Mouse (Mus musculus) liver, embryonic 13.5 days (tissue): ENCODE measurements around the gene Tlk1. TPM values are rescaled to one million over a fixed set of nuclear protein-coding genes. Genes with fewer than 3 reads are reported as not detected.
"Not testable (repeated sequence)": the region's sequence is repeated elsewhere in the genome, so short reads cannot be mapped to it uniquely, and the experiment has no call there.

ENCODE experiments used
- ATAC-seq: fragments of 200-750 bp; cut with Nextera tagmentation; 2 replicates; pipeline ENCODE4 v1.8.0; 2017; ENCODE audit warnings: low read depth, mild to moderate bottlenecking, moderate number of reproducible peaks, moderate library complexity
- DNase-seq: peaks from one replicate; pipeline ENCODE4 v3.0.0; 2022
- H3K27ac ChIP-seq: fragments of 300-500 bp; sonication (generic); 2 replicates; pipeline ENCODE4 v1.5.1; 2015; ENCODE audit warnings: moderate library complexity, mild to moderate bottlenecking, inconsistent platforms
- H3K27me3 ChIP-seq: fragments of 300-500 bp; sonication (generic); 2 replicates; pipeline ENCODE4 v1.6.1; 2015; ENCODE audit warnings: mild to moderate bottlenecking, inconsistent platforms
- H3K36me3 ChIP-seq: fragments of 300-500 bp; sonication (generic); 2 replicates; pipeline ENCODE4 v1.6.1; 2015; ENCODE audit warnings: mild to moderate bottlenecking, inconsistent platforms
- H3K4me1 ChIP-seq: fragments of 300-500 bp; sonication (generic); replicated peaks from 2 replicates; pipeline ENCODE4 v1.6.1; 2015; ENCODE audit warnings: inconsistent platforms
- H3K4me2 ChIP-seq: fragments of 300-500 bp; sonication (generic); 2 replicates; pipeline ENCODE4 v1.6.1; 2015; ENCODE audit warnings: inconsistent platforms, mild to moderate bottlenecking, moderate library complexity
- H3K4me3 ChIP-seq: fragments of 300-500 bp; sonication (generic); replicated peaks from 2 replicates; pipeline ENCODE4 v1.5.1; 2015; ENCODE audit warnings: mild to moderate bottlenecking, inconsistent platforms
- H3K9ac ChIP-seq: fragments of 300-500 bp; sonication (generic); 2 replicates; pipeline ENCODE4 v1.6.1; 2015; ENCODE audit warnings: mild to moderate bottlenecking, inconsistent platforms
- H3K9me3 ChIP-seq: fragments of 300-500 bp; sonication (generic); replicated peaks from 2 replicates; pipeline ENCODE4 v1.6.1; 2016; ENCODE audit warnings: inconsistent platforms
- WGBS: fragments of 180-500 bp; shearing (Covaris S2); methylation state at CpG from one replicate; pipeline ENCODE4 v1.1.7; 2015; ENCODE audit not compliant: insufficient replicate concordance; 5-methylcytosine and 5-hydroxymethylcytosine counted together
- polyA plus RNA-seq: library from polyadenylated mRNA; unstranded; fragments of >200 nt; fragmentation: Nextera tagmentation; extraction: Ambion mirVana; gene quantifications from 2 replicates; pipeline ENCODE4 v1.2.1, GENCODE M21; 2015

Gene Tlk1
- polyA plus RNA-seq, 1 experiment from 2014 or later = 28.1 TPM

DNA sequence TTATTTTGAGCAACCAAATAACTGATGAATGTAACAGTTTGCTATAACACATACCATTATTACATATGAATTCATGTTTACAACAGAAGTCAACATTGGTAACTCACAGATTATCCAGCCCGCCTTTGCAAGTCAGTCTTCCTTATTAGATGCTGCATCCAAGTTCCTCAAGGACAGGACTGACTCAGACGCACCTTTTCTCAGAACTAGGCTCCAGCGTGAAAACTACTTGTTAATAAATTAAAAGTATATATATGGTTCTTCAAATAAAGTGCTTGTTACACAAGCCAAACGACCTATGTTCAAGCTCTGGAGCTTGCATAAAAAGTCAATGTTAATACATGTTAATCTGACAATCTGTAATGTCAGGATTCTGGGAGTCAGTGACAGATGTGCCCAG lies 11.9 kb downstream of the Tlk1 start:
- peaks cover 7% of the 10 kb centered on the region; the same call in 1 of the 2 replicates for H3K36me3 ChIP-seq
- DNase-seq (no peak), ATAC-seq (no peak)
- no peak overlapping the region for H3K9ac ChIP-seq
- peaks cover 57% of the 10 kb centered on the region for H3K4me1 ChIP-seq
- no peak overlapping the region for H3K4me3 ChIP-seq
- H3K27ac ChIP-seq = no peak overlapping the region
- H3K27me3 ChIP-seq = no peaks in the 10 kb centered on the region
- H3K4me2 ChIP-seq = no peak overlapping the region
- WGBS = 79% methylated on average over 4 of the region's 4 CpGs
- H3K9me3 ChIP-seq = no peaks in the 10 kb centered on the region

DNA sequence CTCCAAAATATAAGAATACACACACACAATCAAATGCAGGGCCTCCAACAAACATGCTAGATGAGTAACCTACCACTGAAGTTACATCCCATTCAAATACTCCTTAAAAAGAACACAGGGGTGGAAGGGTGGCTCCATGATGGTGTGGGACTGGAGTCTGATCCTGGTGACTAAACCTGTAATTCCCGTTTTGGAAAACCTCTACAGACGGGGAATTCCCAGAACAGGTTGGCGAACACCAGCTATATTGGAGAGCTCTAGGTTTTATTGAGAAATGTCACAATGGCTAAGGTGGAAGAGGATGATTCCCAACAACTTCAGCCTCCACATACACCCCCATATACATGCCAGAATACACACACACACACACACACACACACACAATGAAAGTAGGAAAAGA lies 14.1 kb downstream of the Tlk1 start:
- Histone ChIP-seq H3K4me1 (peaks cover 58% of the 10 kb centered on the region), H3K4me3 (no peak overlapping the region), H3K9me3 (no peaks in the 10 kb centered on the region), H3K9ac (no peak overlapping the region), H3K4me2 (no peak overlapping the region), H3K27ac (no peak overlapping the region), H3K36me3 (peaks cover 8% of the 10 kb centered on the region), H3K27me3 (no peaks in the 10 kb centered on the region)
- DNase-seq = no peak
- ATAC-seq = no peak
- 85% methylated on average over 3 of the region's 3 CpGs for WGBS

DNA sequence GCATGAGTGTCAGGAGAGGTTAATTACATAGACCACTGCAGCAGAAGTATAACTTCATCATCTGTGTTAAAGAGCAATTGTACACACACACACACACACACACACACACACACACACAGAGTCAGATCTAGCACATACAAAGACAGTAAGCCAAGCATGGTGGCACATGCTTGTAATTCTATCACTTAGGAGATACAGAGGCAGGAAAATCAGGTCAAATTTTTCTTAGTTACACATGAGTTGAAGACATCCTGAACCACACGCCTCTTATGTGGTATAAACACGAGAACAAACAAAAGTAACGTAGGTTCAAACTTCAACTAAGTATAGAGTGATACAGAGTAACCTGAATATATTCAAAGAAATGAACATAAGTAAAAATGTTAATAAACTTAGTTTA lies 15.6 kb downstream of the Tlk1 start:
- Histone ChIP-seq H3K36me3 (peaks cover 23% of the 10 kb centered on the region), H3K27me3 (no peaks in the 10 kb centered on the region), H3K4me3 (no peak overlapping the region), H3K27ac (no peak overlapping the region), H3K9ac (no peak overlapping the region), H3K4me2 (no peak overlapping the region), H3K4me1 (peaks cover 62% of the 10 kb centered on the region), H3K9me3 (no peaks in the 10 kb centered on the region)
- WGBS = 81% methylated on average over 3 of the region's 3 CpGs
- no peak for ATAC-seq
- DNase-seq = no peak

DNA sequence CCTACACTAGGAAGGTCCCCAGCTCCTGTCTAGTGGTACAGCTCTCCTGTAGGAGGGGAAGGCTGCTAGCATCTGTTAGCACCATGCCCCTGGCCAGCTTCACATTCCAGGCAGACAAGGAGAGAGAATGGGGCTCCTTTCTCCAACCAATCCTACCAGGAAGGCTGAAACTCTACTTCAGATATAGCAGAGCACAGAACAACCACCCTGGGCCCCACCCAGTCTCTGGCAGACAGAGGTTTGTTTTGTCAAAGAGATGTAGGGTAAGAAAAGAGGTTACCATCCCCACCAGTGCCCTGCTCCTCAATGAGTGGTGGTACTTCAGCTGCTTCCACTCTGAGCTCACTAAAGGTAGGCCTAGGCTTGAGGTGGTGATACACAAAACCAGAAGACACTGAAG lies 16.8 kb downstream of the Tlk1 start:
- Histone ChIP-seq H3K4me2 (no peak overlapping the region), H3K9ac (no peak overlapping the region), H3K4me3 (no peak overlapping the region), H3K4me1 (peaks cover 61% of the 10 kb centered on the region), H3K36me3 (peaks cover 27% of the 10 kb centered on the region), H3K27ac (peak overlapping the region; percentile 56), H3K9me3 (no peaks in the 10 kb centered on the region), H3K27me3 (no peaks in the 10 kb centered on the region)
- DNase-seq (no peak), ATAC-seq (no peak)

DNA sequence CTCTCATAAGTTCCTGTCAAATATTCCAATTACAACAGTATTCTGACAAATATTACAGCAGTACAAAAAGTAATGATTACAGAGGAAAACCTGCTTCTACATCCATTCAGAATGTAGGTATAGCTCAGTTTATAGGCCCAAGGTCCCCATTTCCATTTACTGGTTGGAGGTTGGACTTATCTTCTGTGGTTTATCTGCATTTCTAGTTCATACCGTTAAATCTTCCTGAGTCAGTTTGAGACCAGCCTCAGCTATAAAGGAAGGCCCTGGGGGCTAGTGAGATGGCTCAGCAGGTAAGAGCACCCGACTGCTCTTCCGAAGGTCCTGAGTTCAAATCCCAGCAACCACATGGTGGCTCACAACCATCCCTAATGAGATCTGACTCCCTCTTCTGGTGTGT lies 17.9 kb downstream of the Tlk1 start:
- Histone ChIP-seq H3K4me1 (peaks cover 60% of the 10 kb centered on the region), H3K36me3 (peaks cover 32% of the 10 kb centered on the region)
- ATAC-seq = not testable (repeated sequence)

DNA sequence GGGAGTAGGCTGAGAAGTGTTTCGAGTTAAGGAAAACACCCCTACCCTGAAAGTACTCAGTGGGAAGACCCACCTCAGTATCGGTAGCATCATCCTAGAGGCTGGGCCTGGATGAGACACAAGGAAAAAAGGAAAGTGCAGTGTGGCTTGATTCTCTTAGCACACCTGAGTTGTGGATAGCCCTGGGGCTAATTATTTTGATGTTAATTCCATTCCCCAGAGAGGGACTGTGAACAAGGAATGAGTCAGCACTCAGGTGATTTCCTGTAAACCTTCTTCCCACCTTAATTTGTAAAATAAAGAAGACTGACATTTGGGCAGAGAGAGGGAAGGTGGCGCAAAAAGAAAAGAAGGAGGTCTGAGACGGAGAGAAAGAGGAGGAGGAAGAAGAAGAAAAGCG lies 19.5 kb downstream of the Tlk1 start:
- 92% methylated on average over 5 of the region's 5 CpGs for WGBS
- H3K36me3 ChIP-seq = peaks cover 38% of the 10 kb centered on the region
- H3K9ac ChIP-seq = no peak overlapping the region
- no peak overlapping the region for H3K4me3 ChIP-seq
- H3K9me3 ChIP-seq = no peaks in the 10 kb centered on the region
- H3K4me1 ChIP-seq = peaks cover 65% of the 10 kb centered on the region
- no peak overlapping the region for H3K27ac ChIP-seq
- H3K4me2 ChIP-seq = no peak overlapping the region
- no peak for ATAC-seq
- H3K27me3 ChIP-seq = no peaks in the 10 kb centered on the region
- no peak for DNase-seq

More for the DNA sequence above, 17.9 kb downstream of the Tlk1 start:
- H3K9me3 ChIP-seq, H3K27me3 ChIP-seq, DNase-seq, H3K4me2 ChIP-seq, H3K9ac ChIP-seq, H3K4me3 ChIP-seq, H3K27ac ChIP-seq: not testable (repeated sequence)
- WGBS = 45% methylated on average over 3 of the region's 3 CpGs

DNA sequence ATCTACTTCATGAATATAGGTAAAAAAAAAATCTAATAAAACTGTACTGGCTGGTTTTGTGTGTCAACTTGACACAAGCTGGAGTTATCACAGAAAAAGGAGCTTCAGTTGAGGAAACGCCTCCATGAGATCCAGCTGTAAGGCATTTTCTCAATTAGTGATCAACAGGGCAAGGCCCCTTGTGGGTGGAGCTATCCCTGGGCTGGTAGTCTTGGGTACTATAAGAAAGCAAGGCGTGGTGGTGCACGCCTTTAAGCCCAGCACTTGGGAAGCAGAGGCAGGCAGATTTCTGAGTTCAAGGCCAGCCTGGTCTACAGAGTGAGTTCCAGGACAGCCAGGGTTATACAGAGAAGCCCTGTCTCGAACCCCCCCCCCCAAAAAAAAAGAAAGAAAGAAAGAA lies 21.8 kb downstream of the Tlk1 start:
- H3K4me2 ChIP-seq, H3K27ac ChIP-seq, H3K9ac ChIP-seq, H3K9me3 ChIP-seq, ATAC-seq, H3K4me3 ChIP-seq, DNase-seq, H3K27me3 ChIP-seq: not testable (repeated sequence)
- WGBS = 63% methylated on average over 4 of the region's 4 CpGs
- H3K36me3 ChIP-seq = peaks cover 39% of the 10 kb centered on the region
- peaks cover 62% of the 10 kb centered on the region for H3K4me1 ChIP-seq

DNA sequence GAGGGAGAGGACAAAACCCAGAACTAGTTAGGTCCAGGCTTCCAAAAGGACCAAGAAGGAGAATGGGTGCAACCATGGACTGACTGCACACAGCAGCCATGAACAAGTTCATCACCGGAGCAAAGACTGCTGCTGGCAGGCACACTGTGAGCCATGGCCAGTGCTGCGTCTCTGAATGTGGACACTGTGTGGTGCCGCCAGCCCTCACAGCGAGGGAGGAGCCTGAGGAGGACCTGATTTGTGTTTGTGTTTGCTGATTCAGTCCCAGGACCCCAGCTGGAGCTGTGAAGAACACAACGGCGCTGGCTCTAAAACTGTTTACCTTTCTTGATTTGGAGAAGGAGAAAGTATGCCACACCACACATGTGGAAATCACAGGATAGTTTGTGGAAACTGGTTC lies 22.9 kb downstream of the Tlk1 start:
- H3K9me3 ChIP-seq = no peaks in the 10 kb centered on the region
- H3K4me2 ChIP-seq = no peak overlapping the region
- peaks cover 36% of the 10 kb centered on the region for H3K36me3 ChIP-seq
- WGBS = 76% methylated on average over 6 of the region's 6 CpGs
- peaks cover 61% of the 10 kb centered on the region for H3K4me1 ChIP-seq
- H3K9ac ChIP-seq = 0 out of 2 replicates have a peak overlapping the region, but pooled peaks have one; percentile 17
- ATAC-seq = peak; percentile 43; the same call in 1 of the 2 replicates
- H3K27me3 ChIP-seq = no peaks in the 10 kb centered on the region
- no peak overlapping the region; the same call in 1 of the 2 replicates for H3K27ac ChIP-seq
- DNase-seq = no peak
- no peak overlapping the region for H3K4me3 ChIP-seq

DNA sequence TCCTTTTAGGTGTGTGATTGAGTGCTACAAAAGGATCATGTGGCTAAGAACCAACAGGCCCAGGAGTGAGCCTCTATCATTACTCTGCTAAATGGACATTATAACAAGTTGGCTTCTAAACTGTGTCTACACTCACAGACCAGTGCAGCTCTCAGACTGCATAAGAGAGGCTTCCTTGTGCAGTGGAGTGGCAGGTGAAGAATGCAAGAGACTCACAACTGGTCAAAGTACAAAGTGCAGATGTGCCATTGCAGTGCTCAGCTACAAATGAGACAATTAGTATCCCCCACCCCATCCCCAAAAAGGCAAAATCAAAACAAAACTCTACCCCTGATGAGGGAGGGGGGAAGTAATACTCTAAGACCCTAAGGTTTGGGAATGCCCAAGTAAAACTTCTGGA lies 24.0 kb downstream of the Tlk1 start:
- no peak for ATAC-seq
- peaks cover 57% of the 10 kb centered on the region for H3K4me1 ChIP-seq
- H3K36me3 ChIP-seq = peaks cover 40% of the 10 kb centered on the region
- no peaks in the 10 kb centered on the region for H3K9me3 ChIP-seq
- no peak overlapping the region for H3K4me3 ChIP-seq
- H3K27me3 ChIP-seq = no peaks in the 10 kb centered on the region
- DNase-seq = no peak
- no peak overlapping the region for H3K9ac ChIP-seq
- no peak overlapping the region for H3K4me2 ChIP-seq
- H3K27ac ChIP-seq = 0 out of 2 replicates have a peak overlapping the region, but pooled peaks have one; percentile 0

DNA sequence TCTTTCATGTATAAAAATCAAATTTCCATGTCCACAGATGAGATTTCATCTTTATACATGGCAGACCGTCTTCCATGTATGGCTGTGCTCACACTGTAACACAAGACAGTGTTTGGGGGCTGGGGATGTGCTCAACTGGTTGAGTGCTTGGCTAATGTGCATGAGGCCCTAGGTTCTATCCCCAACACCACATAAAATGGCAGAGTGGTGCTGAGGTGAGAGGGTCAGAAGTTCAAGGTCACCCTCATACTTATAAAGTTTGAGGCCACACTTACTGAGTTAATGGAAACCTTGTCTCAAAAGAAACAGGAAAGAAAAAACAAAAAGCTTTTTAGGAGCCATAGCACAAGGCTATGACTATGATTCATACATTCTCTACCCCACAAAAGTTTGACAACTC lies 25.1 kb downstream of the Tlk1 start:
- Histone ChIP-seq H3K9ac (no peak overlapping the region), H3K4me2 (no peak overlapping the region), H3K4me3 (no peak overlapping the region), H3K4me1 (peaks cover 51% of the 10 kb centered on the region), H3K27ac (no peak overlapping the region), H3K36me3 (peaks cover 29% of the 10 kb centered on the region), H3K27me3 (no peaks in the 10 kb centered on the region), H3K9me3 (no peaks in the 10 kb centered on the region)
- 82% methylated on average over 1 of the region's 1 CpGs for WGBS
- DNase-seq (no peak), ATAC-seq (no peak)

DNA sequence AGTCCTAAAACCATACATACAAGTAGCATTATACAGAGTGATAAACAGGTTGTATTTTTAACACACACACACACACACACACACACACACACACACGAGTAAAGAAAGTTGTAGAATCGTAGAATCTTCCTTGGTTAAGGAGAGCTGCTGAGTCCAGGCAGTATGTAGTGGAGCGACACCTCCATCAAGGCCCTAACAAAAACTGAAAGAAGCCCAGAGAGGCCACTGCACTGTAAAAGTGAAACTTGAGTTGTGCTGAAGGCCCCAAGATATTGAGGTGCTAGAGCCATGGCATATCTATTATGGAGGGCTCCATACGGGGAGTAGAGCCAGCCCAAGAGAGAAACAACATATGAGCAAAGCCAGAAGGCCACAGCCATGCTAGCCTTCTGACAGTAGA lies 32.3 kb downstream of the Tlk1 start:
- Histone ChIP-seq H3K4me1 (peaks cover 30% of the 10 kb centered on the region), H3K9ac (no peak overlapping the region), H3K4me3 (no peak overlapping the region), H3K27ac (no peak overlapping the region), H3K36me3 (peaks cover 18% of the 10 kb centered on the region), H3K27me3 (no peaks in the 10 kb centered on the region), H3K9me3 (no peaks in the 10 kb centered on the region), H3K4me2 (no peak overlapping the region)
- DNase-seq = no peak
- WGBS = 82% methylated on average over 4 of the region's 4 CpGs
- no peak for ATAC-seq

DNA sequence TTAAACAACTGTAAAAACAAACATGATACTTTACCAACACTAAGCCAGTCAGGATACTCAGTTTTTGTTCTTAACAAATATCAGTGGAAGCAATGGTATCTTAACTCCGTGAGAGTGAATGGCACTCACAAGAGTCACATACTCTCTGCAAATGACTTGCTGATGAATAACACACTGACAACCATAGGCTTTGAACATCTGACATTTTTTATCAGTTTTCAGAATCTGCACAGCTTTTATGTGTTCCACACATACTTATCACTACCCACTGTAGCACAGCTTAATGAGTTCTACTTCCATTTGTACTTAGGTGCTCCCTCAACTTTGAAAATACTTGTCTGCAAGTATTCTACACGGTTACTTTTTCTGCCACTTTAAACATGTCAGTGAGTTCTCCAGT lies 35.3 kb downstream of the Tlk1 start:
- peaks cover 26% of the 10 kb centered on the region for H3K36me3 ChIP-seq
- 78% methylated on average over 2 of the region's 2 CpGs for WGBS
- no peak overlapping the region for H3K9ac ChIP-seq
- ATAC-seq = no peak
- no peak for DNase-seq
- no peak overlapping the region for H3K27ac ChIP-seq
- H3K4me3 ChIP-seq = no peak overlapping the region
- no peaks in the 10 kb centered on the region for H3K9me3 ChIP-seq
- peaks cover 37% of the 10 kb centered on the region for H3K4me1 ChIP-seq
- no peak overlapping the region for H3K4me2 ChIP-seq
- no peaks in the 10 kb centered on the region for H3K27me3 ChIP-seq
